Mouse (Mus musculus): Measurements from ENCODE around the gene Speg. TPM values are rescaled to one million over a fixed set of nuclear protein-coding genes. Genes with fewer than 3 reads are reported as not detected.

Gene Speg
- 1 to 10 TPM in 1 of 2 experiments, under 1 TPM in 1; 0.95 to 5.6 TPM for polyA plus RNA-seq (2017; shearing (Covaris generic))

DNA sequence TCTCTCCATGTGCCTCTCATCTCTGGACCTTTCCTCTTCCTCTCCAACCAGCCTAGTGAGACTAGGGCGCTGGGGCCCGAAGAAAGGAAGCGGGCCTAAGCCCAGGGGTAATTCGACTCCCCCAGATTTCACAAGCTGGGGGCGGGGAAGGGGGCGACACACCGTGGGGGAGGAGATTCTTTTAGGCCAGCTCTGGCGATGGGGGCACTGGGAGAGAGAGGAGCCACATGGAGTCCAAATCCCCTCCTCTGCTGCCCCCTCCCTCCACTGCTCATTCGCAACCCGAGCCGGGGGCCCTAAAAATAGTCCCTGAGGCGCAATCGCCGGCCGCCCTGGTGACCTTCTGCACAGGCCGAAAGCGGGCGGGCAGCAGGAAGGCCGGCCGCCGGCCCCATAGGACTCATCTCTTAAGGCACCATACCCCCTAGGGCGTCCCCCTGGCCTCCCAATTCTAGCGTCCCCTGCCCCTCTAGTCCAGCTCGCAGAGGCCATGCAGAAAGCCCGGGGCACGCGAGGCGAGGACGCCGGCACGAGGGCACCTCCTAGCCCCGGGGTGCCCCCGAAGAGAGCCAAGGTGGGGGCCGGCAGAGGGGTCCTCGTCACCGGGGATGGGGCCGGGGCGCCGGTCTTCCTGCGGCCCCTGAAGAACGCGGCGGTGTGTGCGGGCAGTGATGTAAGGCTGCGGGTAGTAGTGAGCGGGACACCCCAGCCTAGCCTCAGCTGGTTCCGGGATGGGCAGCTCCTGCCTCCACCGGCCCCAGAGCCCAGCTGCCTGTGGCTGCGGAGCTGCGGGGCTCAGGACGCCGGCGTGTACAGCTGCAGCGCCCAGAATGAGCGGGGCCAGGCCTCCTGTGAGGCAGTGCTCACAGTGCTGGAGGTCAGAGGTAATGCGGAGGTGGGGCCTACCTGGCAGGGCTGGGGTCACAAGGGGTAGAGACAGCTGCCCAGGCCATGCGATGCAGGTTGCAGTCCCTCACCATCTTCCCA is at the start of gene Speg:
Speg (plus strand) TSS at position 348 of the 987 bp plus-strand sequence.

GRCm38 (mm10) chr1:75360112-75361031 is 14.7 kb upstream of the Speg start, which contains the start of gene Des:
Gene Des (plus strand): TSS chr1:75360329.

GRCm38 (mm10) chr1:75435475-75436328 is 60.6 kb downstream of the Speg start, which contains the start of gene Gmppa:
Gene Gmppa (plus strand): TSS chr1:75435930.

DNA sequence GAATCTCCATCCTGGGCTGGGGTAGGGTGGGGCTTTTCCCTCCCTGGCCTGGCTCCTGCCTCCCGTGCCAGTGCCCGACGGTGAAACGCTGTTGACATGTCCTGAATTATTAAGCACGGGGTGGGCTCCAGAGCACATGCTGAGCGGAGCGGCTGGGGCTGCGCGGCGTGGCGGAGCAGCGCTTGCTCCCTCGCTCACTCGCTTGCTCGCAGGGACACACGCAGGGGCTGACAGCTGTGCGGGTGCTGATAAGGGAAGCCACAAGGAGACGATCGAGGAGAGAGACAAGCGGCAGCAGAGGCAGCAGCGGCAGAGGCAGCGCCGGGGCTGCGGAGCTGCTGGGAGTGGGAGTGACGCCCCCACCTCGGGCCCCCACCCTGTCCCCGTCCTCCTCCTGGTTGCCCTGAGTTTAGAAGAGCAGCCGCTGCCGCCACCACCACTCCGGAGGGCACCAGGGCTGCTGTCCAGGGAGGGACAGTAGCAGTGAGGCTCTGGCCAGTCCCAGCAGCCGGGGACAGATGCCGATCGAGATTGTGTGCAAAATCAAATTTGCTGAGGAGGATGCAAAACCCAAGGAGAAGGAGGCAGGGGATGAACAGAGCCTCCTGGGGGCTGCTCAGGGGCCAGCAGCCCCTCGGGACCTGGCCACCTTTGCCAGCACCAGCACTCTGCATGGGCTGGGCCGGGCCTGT is 75.4 kb downstream of the Speg start, which contains the start of gene Asic4:
Asic4 (plus strand) TSS at position 123 of the 692 bp plus-strand sequence.

DNA sequence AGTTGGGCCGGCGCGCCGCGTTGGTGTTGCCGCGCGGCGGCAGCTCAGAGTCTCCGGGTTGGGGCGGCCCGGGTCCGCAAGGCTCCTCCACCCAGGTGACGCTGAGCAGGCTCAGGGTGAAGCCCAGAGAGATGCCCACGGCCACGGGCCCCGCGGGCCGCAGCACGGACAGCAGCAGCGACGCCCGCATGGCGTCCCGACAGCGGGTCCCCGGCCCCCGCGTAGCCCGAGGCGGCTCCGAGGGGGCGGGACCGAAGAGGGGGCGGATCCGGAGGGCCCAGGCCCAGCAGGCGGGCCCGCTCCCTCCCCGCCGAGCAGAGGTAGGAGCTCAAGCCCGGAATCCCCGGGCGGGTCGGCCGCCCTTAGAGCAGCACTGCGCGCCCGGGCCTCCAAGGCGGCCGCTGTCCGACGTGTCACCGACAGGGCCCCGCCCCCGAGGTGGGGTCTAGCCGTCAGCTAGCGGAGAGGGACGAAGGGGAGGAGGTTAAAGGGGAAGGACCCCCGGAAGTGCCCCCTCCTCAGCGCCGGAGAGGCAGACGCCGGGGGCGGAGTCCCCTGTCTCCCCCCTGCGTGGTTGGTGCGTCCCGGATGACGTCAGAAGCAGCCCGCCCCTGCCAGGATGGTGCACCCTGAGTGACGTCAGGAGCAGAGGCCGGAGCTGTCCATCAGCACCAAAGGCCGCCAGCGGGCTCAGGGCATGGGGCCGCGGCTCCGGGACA is 104.0 kb downstream of the Speg start, which contains the start of the genes Chpf and Tmem198:
Chpf (minus strand) TSS at position 392 of the 719 bp plus-strand sequence.
Tmem198 (plus strand) TSS at position 617 of the 719 bp plus-strand sequence.

Other genes starting within 250 kb of the Speg start
- gene Slc23a3, start 241.4 kb upstream of the Speg start, polyA plus RNA-seq (2017; shearing (Covaris generic)) = 1 to 10 TPM in 1 of 2 experiments, under 1 TPM in 1; 0.42 to 1.1 TPM
- 100 to 1,000 TPM; 146 to 163 TPM for gene Cnppd1, start 232.6 kb upstream of the Speg start, polyA plus RNA-seq (2017; shearing (Covaris generic))
- 100 to 1,000 TPM; 122 TPM for gene Retreg2, start 232.5 kb upstream of the Speg start, polyA plus RNA-seq (2017; shearing (Covaris generic))
- gene Zfand2b, start 206.7 kb upstream of the Speg start, polyA plus RNA-seq (2017; shearing (Covaris generic)) = 10 to 100 TPM; 68.6 to 80.7 TPM
- gene Abcb6, start 194.9 kb upstream of the Speg start, polyA plus RNA-seq (2017; shearing (Covaris generic)) = 1 to 10 TPM; 4.8 to 7.3 TPM
- 10 to 100 TPM; 38.6 to 47.7 TPM for gene Ankzf1, start 183.1 kb upstream of the Speg start, polyA plus RNA-seq (2017; shearing (Covaris generic))
- 10 to 100 TPM; 17.2 to 18.1 TPM for gene Atg9a, start 183.1 kb upstream of the Speg start, polyA plus RNA-seq (2017; shearing (Covaris generic))
- gene Glb1l, start 164.5 kb upstream of the Speg start, polyA plus RNA-seq (2017; shearing (Covaris generic)) = 10 to 100 TPM in 1 of 2 experiments, 1 to 10 TPM in 1; 9.9 to 18.9 TPM
- gene Stk16, start 164.5 kb upstream of the Speg start, polyA plus RNA-seq (2017; shearing (Covaris generic)) = 100 to 1,000 TPM in 1 of 2 experiments, 10 to 100 TPM in 1; 97.8 to 128 TPM
- gene Tuba4a, start 155.4 kb upstream of the Speg start, polyA plus RNA-seq (2017; shearing (Covaris generic)) = 100 to 1,000 TPM; 268 to 351 TPM
- gene A630095N17Rik, start 143.2 kb upstream of the Speg start, polyA plus RNA-seq (2017; shearing (Covaris generic)) = 1 to 10 TPM in 1 of 2 experiments, not detected in 1; 2.1 TPM
- 10 to 100 TPM; 41.1 to 41.7 TPM for gene Dnajb2, start 138.9 kb upstream of the Speg start, polyA plus RNA-seq (2017; shearing (Covaris generic))
- under 1 TPM; 0.28 to 0.32 TPM for gene Ptprn, start 110.8 kb upstream of the Speg start, polyA plus RNA-seq (2017; shearing (Covaris generic))
- gene Resp18, start 96.9 kb upstream of the Speg start, polyA plus RNA-seq (2017; shearing (Covaris generic)) = not detected
- 10 to 100 TPM; 63.9 to 69.7 TPM for gene Dnpep, start 57.3 kb upstream of the Speg start, polyA plus RNA-seq (2017; shearing (Covaris generic))
- gene Des, start 15.0 kb upstream of the Speg start, polyA plus RNA-seq (2017; shearing (Covaris generic)) = under 1 TPM in 1 of 2 experiments, not detected in 1; 0.77 TPM
- gene Gmppa, start 60.6 kb downstream of the Speg start, polyA plus RNA-seq (2017; shearing (Covaris generic)) = 10 to 100 TPM; 67.8 to 92.0 TPM
- under 1 TPM in 1 of 2 experiments, not detected in 1; 0.15 TPM for gene Asic4, start 75.1 kb downstream of the Speg start, polyA plus RNA-seq (2017; shearing (Covaris generic))
- 10 to 100 TPM; 49.3 to 50.4 TPM for gene Chpf, start 104.0 kb downstream of the Speg start, polyA plus RNA-seq (2017; shearing (Covaris generic))
- 1 to 10 TPM; 1.5 to 3.0 TPM for gene Tmem198, start 104.2 kb downstream of the Speg start, polyA plus RNA-seq (2017; shearing (Covaris generic))
- 1 to 10 TPM in 1 of 2 experiments, under 1 TPM in 1; 0.63 to 1.4 TPM for gene Obsl1, start 131.2 kb downstream of the Speg start, polyA plus RNA-seq (2017; shearing (Covaris generic))
- gene Inha, start 131.8 kb downstream of the Speg start, polyA plus RNA-seq (2017; shearing (Covaris generic)) = under 1 TPM in 1 of 2 experiments, not detected in 1; 0.64 TPM
- gene Stk11ip, start 146.2 kb downstream of the Speg start, polyA plus RNA-seq (2017; shearing (Covaris generic)) = 10 to 100 TPM; 24.7 to 35.1 TPM
- gene Slc4a3, start 171.0 kb downstream of the Speg start, polyA plus RNA-seq (2017; shearing (Covaris generic)) = under 1 TPM; 0.16 to 0.47 TPM